Mouse (Mus musculus) forebrain, embryonic 13.5 days (tissue): ENCODE data around the gene Smad3. TPM values are rescaled to one million over a fixed set of nuclear protein-coding genes. Genes with fewer than 3 reads are reported as not detected.
A peak's percentile ranks its signal among the peaks of the same experiment; 100 is the strongest.

Experiments used
- ATAC-seq: fragments of 200-750 bp; cut with Nextera tagmentation; 2 replicates; pipeline ENCODE4 v1.8.0; 2017
- H3K27ac ChIP-seq: fragments of 300-500 bp; sonication (generic); 2 replicates; pipeline ENCODE4 v1.5.1; 2015; ENCODE audit warnings: inconsistent platforms, mild to moderate bottlenecking, moderate library complexity
- H3K27me3 ChIP-seq: fragments of 300-500 bp; sonication (generic); 2 replicates; pipeline ENCODE4 v1.6.1; 2015; ENCODE audit warnings: mild to moderate bottlenecking, inconsistent platforms
- H3K36me3 ChIP-seq: fragments of 300-500 bp; sonication (generic); 2 replicates; pipeline ENCODE4 v1.6.1; 2015; ENCODE audit warnings: mild to moderate bottlenecking, inconsistent platforms; ENCODE audit not compliant: poor library complexity, severe bottlenecking
- H3K4me1 ChIP-seq: fragments of 300-500 bp; sonication (generic); 2 replicates; pipeline ENCODE4 v1.6.1; 2015; ENCODE audit warnings: inconsistent platforms
- H3K4me2 ChIP-seq: fragments of 300-500 bp; sonication (generic); 2 replicates; pipeline ENCODE4 v1.6.1; 2015; ENCODE audit warnings: inconsistent platforms, mild to moderate bottlenecking, moderate library complexity
- H3K4me3 ChIP-seq: fragments of 300-500 bp; sonication (generic); 2 replicates; pipeline ENCODE4 v1.5.1; 2015; ENCODE audit warnings: mild to moderate bottlenecking, inconsistent platforms
- H3K9ac ChIP-seq: fragments of 300-500 bp; sonication (generic); 2 replicates; pipeline ENCODE4 v1.6.1; 2015; ENCODE audit warnings: mild to moderate bottlenecking, inconsistent platforms
- H3K9me3 ChIP-seq: fragments of 300-500 bp; sonication (generic); replicated peaks from 2 replicates; pipeline ENCODE4 v1.6.1; 2016; ENCODE audit warnings: inconsistent platforms
- WGBS: fragments of 180-500 bp; shearing (Covaris S2); methylation state at CpG from one replicate; pipeline ENCODE4 v1.1.7; 2015; 5-methylcytosine and 5-hydroxymethylcytosine counted together
- polyA plus RNA-seq: library from polyadenylated mRNA; unstranded; fragments of >200 nt; fragmentation: Nextera tagmentation; extraction: Ambion mirVana; gene quantifications from 2 replicates; pipeline ENCODE4 v1.2.1, GENCODE M21; 2015

The Smad3 gene
- polyA plus RNA-seq, 1 experiment from 2014 or later: 9.9 TPM

DNA sequence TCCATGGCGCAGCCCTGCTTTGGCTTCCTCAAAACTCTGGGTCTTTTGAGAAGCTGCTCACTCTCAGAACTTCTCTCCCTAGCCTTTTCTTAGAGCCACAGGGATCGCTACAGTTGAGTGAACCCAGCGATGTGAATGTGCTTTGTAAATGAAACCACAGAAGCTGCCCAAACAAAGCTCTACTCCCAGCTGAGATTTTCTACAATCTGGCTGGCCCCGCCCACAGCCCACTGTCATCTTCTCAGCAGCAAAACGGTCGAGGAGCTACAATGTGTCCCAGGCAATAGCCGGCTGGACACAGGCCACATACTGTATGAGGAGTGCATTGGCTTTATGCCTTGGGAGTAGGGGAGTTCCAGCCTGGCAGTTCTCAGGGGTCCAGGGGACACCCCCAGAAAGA, 104.1 kb downstream of the Smad3 start:
- 11% methylated on average over 7 of the region's 7 CpGs for WGBS
- H3K27ac ChIP-seq: peak overlapping the region; percentile 55; the same call in 1 of the 2 replicates
- ATAC-seq: no peak

GRCm38 (mm10) chr9:63651594-63651993, 106.2 kb downstream of the Smad3 start:
- peaks cover 20% of the 10 kb centered on the region for H3K36me3 ChIP-seq
- H3K27me3 ChIP-seq: no peaks in the 10 kb centered on the region
- H3K4me1 ChIP-seq: peaks cover 46% of the 10 kb centered on the region
- no peaks in the 10 kb centered on the region for H3K9me3 ChIP-seq
- WGBS: 87% methylated on average over 11 of the region's 11 CpGs
- no peak overlapping the region for H3K9ac ChIP-seq
- no peak overlapping the region for H3K27ac ChIP-seq
- H3K4me2 ChIP-seq: no peak overlapping the region
- H3K4me3 ChIP-seq: no peak overlapping the region
- ATAC-seq: no peak

More for the DNA sequence above, 104.1 kb downstream of the Smad3 start:
- H3K9me3 ChIP-seq: no peaks in the 10 kb centered on the region
- H3K27me3 ChIP-seq: no peaks in the 10 kb centered on the region
- H3K9ac ChIP-seq: no peak overlapping the region
- no peak overlapping the region for H3K4me3 ChIP-seq
- H3K4me2 ChIP-seq: no peak overlapping the region
- peaks cover 44% of the 10 kb centered on the region for H3K4me1 ChIP-seq
- peaks cover 19% of the 10 kb centered on the region for H3K36me3 ChIP-seq

DNA sequence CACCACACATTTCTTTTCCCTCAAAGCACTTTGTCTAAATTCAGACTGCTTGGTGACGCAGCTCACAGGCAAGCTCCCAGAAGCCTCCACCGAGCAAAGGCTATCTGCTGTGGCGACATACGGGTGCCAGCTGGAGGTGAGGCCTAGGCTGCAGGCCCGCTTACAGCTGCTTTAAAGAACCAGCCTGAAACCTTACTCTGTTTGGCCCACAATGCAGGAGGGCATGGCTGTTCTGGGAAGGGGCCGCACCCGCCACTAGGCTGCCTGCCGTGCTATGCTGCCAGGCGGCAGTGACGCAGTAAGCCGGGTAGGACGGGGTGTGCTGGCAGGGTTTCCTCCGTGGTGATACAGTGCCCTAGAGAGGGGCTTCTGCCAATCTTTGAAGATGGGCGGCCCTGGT, 106.9 kb downstream of the Smad3 start:
- H3K36me3 ChIP-seq: peaks cover 22% of the 10 kb centered on the region
- peak overlapping the region; percentile 26; the same call in 1 of the 2 replicates for H3K27ac ChIP-seq
- 85% methylated on average over 14 of the region's 14 CpGs for WGBS

DNA sequence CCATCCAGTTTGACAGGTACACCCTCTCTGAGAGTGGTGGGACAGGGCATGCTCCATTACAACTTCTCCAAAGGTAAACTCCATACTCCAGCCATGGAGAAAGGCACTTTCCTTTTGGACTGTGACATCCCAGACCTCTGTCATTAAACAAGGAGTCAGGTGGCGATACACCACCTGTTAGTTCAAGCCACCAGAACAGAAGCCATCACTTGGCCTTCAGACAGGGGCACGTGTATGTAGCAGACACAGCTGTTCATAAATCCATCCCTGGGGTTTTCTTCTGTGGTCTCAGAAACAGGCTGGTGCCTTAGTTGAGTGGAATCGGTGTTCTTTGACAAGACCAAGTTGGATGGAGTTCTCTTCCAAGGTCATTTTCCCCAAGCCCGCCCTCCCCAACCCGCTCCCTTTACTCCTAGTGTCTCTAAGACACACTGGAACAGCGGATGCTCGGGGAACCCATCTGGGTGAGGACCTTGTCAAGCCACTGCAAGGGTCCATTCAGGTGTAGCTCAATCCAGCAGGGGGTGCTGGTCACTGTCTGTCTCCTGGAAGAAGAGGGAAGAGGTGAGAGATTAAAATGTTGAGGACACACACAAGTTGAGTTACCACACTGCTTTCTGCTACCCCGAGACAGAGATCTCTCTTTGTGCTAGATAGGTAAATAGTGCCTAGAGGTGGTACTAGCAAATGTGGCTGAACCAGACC, 107.8 kb downstream of the Smad3 start:
- peaks cover 41% of the 10 kb centered on the region for H3K4me1 ChIP-seq
- no peak overlapping the region for H3K27ac ChIP-seq
- H3K36me3 ChIP-seq: peaks cover 22% of the 10 kb centered on the region
- H3K9ac ChIP-seq: no peak overlapping the region
- H3K9me3 ChIP-seq: no peaks in the 10 kb centered on the region
- H3K4me3 ChIP-seq: no peak overlapping the region
- no peak for ATAC-seq
- no peaks in the 10 kb centered on the region for H3K27me3 ChIP-seq
- no peak overlapping the region for H3K4me2 ChIP-seq
- WGBS: 88% methylated on average over 8 of the region's 8 CpGs

More for the DNA sequence above, 106.9 kb downstream of the Smad3 start:
- no peak for ATAC-seq
- no peak overlapping the region for H3K4me3 ChIP-seq
- no peaks in the 10 kb centered on the region for H3K27me3 ChIP-seq
- peaks cover 46% of the 10 kb centered on the region for H3K4me1 ChIP-seq
- no peaks in the 10 kb centered on the region for H3K9me3 ChIP-seq
- H3K9ac ChIP-seq: no peak overlapping the region
- no peak overlapping the region for H3K4me2 ChIP-seq

DNA sequence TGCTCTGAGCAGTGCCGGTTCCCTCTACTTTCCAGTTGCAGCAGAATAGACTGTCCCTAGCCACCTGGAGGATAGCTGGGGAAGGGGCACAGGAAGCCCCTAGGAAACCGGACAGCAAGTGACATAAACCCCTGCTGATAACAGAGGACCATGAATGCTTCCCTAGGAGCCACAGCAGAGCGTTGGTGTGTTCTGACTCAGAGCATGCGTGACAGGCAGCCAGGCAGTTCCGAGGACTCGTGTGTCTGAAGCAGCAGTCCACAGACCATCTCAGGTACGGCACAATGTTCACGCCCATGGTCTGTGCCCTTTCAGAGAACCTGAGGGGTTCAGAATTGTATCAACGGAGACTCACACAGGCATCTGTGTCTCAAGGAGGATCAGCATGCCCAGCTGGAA, 109.3 kb downstream of the Smad3 start:
- H3K9me3 ChIP-seq: no peaks in the 10 kb centered on the region
- H3K27ac ChIP-seq: no peak overlapping the region
- 86% methylated on average over 9 of the region's 9 CpGs for WGBS
- peaks cover 26% of the 10 kb centered on the region for H3K36me3 ChIP-seq
- no peak for ATAC-seq
- no peak overlapping the region for H3K4me2 ChIP-seq
- peaks cover 28% of the 10 kb centered on the region for H3K4me1 ChIP-seq
- H3K4me3 ChIP-seq: no peak overlapping the region
- no peaks in the 10 kb centered on the region for H3K27me3 ChIP-seq
- no peak overlapping the region for H3K9ac ChIP-seq

- peaks cover 21% of the 10 kb centered on the region for H3K4me1 ChIP-seq
- 78% methylated on average over 9 of the region's 9 CpGs for WGBS
- no peak overlapping the region for H3K9ac ChIP-seq
- no peak overlapping the region for H3K27ac ChIP-seq
- H3K9me3 ChIP-seq: no peaks in the 10 kb centered on the region
- H3K4me3 ChIP-seq: no peak overlapping the region
- ATAC-seq: no peak
- peaks cover 32% of the 10 kb centered on the region for H3K36me3 ChIP-seq
- no peak overlapping the region for H3K4me2 ChIP-seq
- H3K27me3 ChIP-seq: no peaks in the 10 kb centered on the region
Observed at GRCm38 (mm10) chr9:63647581-63648519, 109.9 kb downstream of the Smad3 start.

- WGBS: 75% methylated on average over 8 of the region's 8 CpGs
- H3K27me3 ChIP-seq: no peaks in the 10 kb centered on the region
- peaks cover 50% of the 10 kb centered on the region for H3K36me3 ChIP-seq
- no peak overlapping the region for H3K27ac ChIP-seq
- no peak overlapping the region for H3K4me3 ChIP-seq
- no peak for ATAC-seq
- no peak overlapping the region for H3K9ac ChIP-seq
- no peak overlapping the region for H3K4me2 ChIP-seq
- peaks cover 6% of the 10 kb centered on the region; the same call in 1 of the 2 replicates for H3K4me1 ChIP-seq
- H3K9me3 ChIP-seq: no peaks in the 10 kb centered on the region
Observed at GRCm38 (mm10) chr9:63645084-63645483, 112.7 kb downstream of the Smad3 start.

DNA sequence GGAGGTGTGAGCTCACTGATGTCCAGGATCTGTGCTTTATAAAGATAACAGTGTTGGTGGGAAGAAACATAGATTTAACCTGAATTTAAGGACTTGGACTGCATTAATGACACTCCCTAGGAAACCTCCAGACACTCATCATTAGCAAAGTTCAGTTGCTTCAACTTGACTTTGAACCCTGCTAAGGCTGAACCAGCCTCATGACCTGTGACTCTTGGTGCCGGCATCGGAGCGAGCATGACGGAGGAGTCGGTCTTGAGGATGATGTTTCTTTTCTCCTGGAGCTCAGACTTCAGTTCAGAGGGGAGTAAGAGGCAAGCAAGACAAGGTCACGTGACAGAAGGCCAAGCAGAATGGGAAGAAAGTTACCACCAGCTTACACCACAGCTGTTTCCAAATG, 113.8 kb downstream of the Smad3 start:
- WGBS: 90% methylated on average over 6 of the region's 6 CpGs
- H3K4me1 ChIP-seq: peaks cover 6% of the 10 kb centered on the region; the same call in 1 of the 2 replicates
- no peaks in the 10 kb centered on the region for H3K27me3 ChIP-seq
- no peak for ATAC-seq
- H3K4me3 ChIP-seq: no peak overlapping the region
- H3K27ac ChIP-seq: no peak overlapping the region
- peaks cover 43% of the 10 kb centered on the region for H3K36me3 ChIP-seq
- no peak overlapping the region for H3K4me2 ChIP-seq
- H3K9me3 ChIP-seq: no peaks in the 10 kb centered on the region
- H3K9ac ChIP-seq: no peak overlapping the region

GRCm38 (mm10) chr9:63641983-63642646, 115.7 kb downstream of the Smad3 start:
- no peak overlapping the region for H3K4me3 ChIP-seq
- peaks cover 54% of the 10 kb centered on the region for H3K36me3 ChIP-seq
- WGBS: 92% methylated on average over 4 of the region's 4 CpGs

DNA sequence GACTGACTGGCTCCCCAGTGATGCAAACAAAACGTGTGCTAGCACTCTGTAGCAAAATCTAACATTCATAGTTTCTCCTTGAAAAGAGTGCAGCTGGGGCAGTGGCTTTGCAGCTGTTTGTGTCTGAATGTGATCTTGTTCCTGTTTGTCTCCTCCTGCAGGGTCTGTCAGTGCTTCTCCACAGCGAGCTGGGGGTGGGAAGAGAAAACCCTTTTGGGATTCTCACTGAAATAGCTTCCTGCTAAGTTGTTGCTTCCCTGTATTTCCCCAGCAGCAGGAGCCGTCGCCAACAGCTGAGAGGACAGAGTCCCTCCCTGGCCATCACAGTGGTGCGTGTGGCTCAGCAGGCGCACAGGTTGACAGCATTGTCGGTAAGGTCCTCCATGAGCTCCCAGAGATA, 121.7 kb downstream of the Smad3 start:
- Histone ChIP-seq H3K4me1 (peaks cover 12% of the 10 kb centered on the region), H3K4me2 (no peak overlapping the region), H3K27ac (no peak overlapping the region), H3K9ac (no peak overlapping the region), H3K9me3 (no peaks in the 10 kb centered on the region), H3K4me3 (no peak overlapping the region), H3K27me3 (no peaks in the 10 kb centered on the region), H3K36me3 (peaks cover 39% of the 10 kb centered on the region)
- 71% methylated on average over 7 of the region's 7 CpGs for WGBS
- ATAC-seq: no peak

More at GRCm38 (mm10) chr9:63641983-63642646, 115.7 kb downstream of the Smad3 start:
- no peak overlapping the region for H3K27ac ChIP-seq
- no peak overlapping the region for H3K4me2 ChIP-seq
- no peak for ATAC-seq
- H3K27me3 ChIP-seq: no peaks in the 10 kb centered on the region
- no peak overlapping the region for H3K9ac ChIP-seq
- no peaks in the 10 kb centered on the region for H3K4me1 ChIP-seq
- no peaks in the 10 kb centered on the region for H3K9me3 ChIP-seq

DNA sequence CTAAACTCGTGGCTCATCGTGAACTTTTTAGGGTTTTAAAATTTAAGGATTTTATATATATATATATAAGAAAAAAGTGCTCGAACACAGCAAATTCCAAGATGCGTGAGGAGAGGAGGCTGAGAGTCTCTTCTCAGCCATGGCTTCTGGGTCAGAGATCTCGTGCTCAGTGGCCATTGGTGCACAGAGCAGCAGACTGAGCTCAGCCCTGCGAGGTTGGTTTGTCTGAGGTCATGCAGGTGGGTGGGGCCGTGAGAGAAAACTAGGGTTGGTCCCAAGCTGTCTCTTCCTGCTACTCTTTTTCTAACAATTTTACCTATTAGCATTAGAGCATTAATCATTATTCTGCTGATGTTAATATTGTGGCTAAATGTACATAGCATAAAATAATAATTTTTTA, 124.5 kb downstream of the Smad3 start:
- peaks cover 12% of the 10 kb centered on the region for H3K4me1 ChIP-seq
- WGBS: 52% methylated on average over 7 of the region's 7 CpGs
- no peaks in the 10 kb centered on the region for H3K27me3 ChIP-seq
- H3K36me3 ChIP-seq: peaks cover 33% of the 10 kb centered on the region
- no peak overlapping the region; the same call in 1 of the 2 replicates for H3K4me2 ChIP-seq
- no peak for ATAC-seq
- H3K9ac ChIP-seq: no peak overlapping the region
- no peak overlapping the region for H3K27ac ChIP-seq
- H3K4me3 ChIP-seq: no peak overlapping the region
- no peaks in the 10 kb centered on the region for H3K9me3 ChIP-seq

DNA sequence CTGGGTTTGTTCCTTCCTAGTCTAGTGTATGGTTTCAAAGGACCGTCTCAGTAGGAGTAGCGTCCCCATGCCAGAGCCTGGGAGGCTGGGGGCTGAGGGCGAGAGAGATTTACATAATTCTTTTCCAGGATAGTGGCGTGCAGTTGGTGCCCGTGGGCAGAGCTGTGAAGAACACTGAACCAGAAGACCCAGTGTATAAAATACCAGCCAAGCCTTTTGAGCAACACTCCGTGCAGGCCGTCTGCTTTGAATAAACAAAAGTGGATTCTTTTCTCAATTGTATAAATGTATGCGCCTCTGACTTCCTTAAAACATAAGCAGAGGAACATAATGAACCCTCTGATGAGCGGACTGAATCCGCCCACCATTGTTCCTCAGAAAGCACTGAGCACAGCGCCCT, 124.9 kb downstream of the Smad3 start:
- no peaks in the 10 kb centered on the region for H3K9me3 ChIP-seq
- H3K27ac ChIP-seq: no peak overlapping the region
- ATAC-seq: 0 out of 2 replicates have a peak, but pooled peaks have one; percentile 30
- H3K36me3 ChIP-seq: peaks cover 34% of the 10 kb centered on the region
- WGBS: 17% methylated on average over 11 of the region's 11 CpGs
- H3K9ac ChIP-seq: no peak overlapping the region
- H3K27me3 ChIP-seq: no peaks in the 10 kb centered on the region
- H3K4me1 ChIP-seq: peaks cover 12% of the 10 kb centered on the region
- no peak overlapping the region for H3K4me3 ChIP-seq
- H3K4me2 ChIP-seq: peak overlapping the region; percentile 12; the same call in 1 of the 2 replicates
